Mouse (Mus musculus): ENCODE measurements around the gene Gsn. TPM values are rescaled to one million over a fixed set of nuclear protein-coding genes. Genes with fewer than 3 reads are reported as not detected.

The Gsn gene
- polyA plus RNA-seq, 1 experiment from 2014 or later = 18.9 TPM

- DNase-seq (no peak), ATAC-seq (ENCODE audit: low FRiP score, low TSS enrichment) (no peak)
- Histone ChIP-seq H3K4me2 (ENCODE audit: low read length) (no peak overlapping the region), H3K9me3 (ENCODE audit: control insufficient read depth, low read length) (no peaks in the 10 kb centered on the region), H3K4me3 (replicated peaks; ENCODE audit: low read depth, low read length) (no peak overlapping the region), H3K4me1 (ENCODE audit: control insufficient read depth, insufficient read depth, low read length) (no peaks in the 10 kb centered on the region), H3K27ac (replicated peaks; ENCODE audit: low read depth, low read length) (no peak overlapping the region), H3K27me3 (ENCODE audit: control insufficient read depth, insufficient read depth, low read length) (no peaks in the 10 kb centered on the region), H3K9ac (replicated peaks; ENCODE audit: low read length) (no peak overlapping the region), H3K36me3 (ENCODE audit: control insufficient read depth, insufficient read depth, low read length) (no peaks in the 10 kb centered on the region)
- WGBS = 86% methylated on average over 2 of the region's 2 CpGs
These were observed 89.8 kb downstream of the Gsn start for GRCm38 (mm10) chr2:35345984-35346383.

- Histone ChIP-seq H3K4me3 (replicated peaks; ENCODE audit: low read depth, low read length) (no peak overlapping the region), H3K27me3 (ENCODE audit: control insufficient read depth, insufficient read depth, low read length) (no peaks in the 10 kb centered on the region), H3K27ac (replicated peaks; ENCODE audit: low read depth, low read length) (no peak overlapping the region), H3K9me3 (ENCODE audit: control insufficient read depth, low read length) (no peaks in the 10 kb centered on the region), H3K9ac (replicated peaks; ENCODE audit: low read length) (no peak overlapping the region), H3K4me2 (ENCODE audit: low read length) (no peak overlapping the region), H3K36me3 (ENCODE audit: control insufficient read depth, insufficient read depth, low read length) (no peaks in the 10 kb centered on the region), H3K4me1 (ENCODE audit: control insufficient read depth, insufficient read depth, low read length) (no peaks in the 10 kb centered on the region)
- DNase-seq = peak; percentile 67
- WGBS = 60% methylated on average over 5 of the region's 5 CpGs
- no peak for ATAC-seq (ENCODE audit: low FRiP score, low TSS enrichment)
These were observed 93.0 kb downstream of the Gsn start for GRCm38 (mm10) chr2:35349184-35349583.

Other genes with a start within 250 kb of the Gsn start
- gene Hc, start 194.9 kb upstream of the Gsn start, polyA plus RNA-seq (2014; fragmentation: Nextera tagmentation; extraction: Ambion mirVana) = 0.15 and 0.41 TPM in 2 replicates
- gene AI182371, start 154.8 kb upstream of the Gsn start, polyA plus RNA-seq (2014; fragmentation: Nextera tagmentation; extraction: Ambion mirVana) = 0.36 and 0.39 TPM in 2 replicates
- 9.7 and 13.8 TPM in 2 replicates for gene Cntrl, start 146.9 kb upstream of the Gsn start, polyA plus RNA-seq (2014; fragmentation: Nextera tagmentation; extraction: Ambion mirVana)
- gene Rab14, start 55.3 kb upstream of the Gsn start, polyA plus RNA-seq (2014; fragmentation: Nextera tagmentation; extraction: Ambion mirVana) = 401 and 415 TPM in 2 replicates
- 7.2 and 11.2 TPM in 2 replicates for gene Stom, start 80.6 kb downstream of the Gsn start, polyA plus RNA-seq (2014; fragmentation: Nextera tagmentation; extraction: Ambion mirVana)
- gene 4930568D16Rik, start 111.3 kb downstream of the Gsn start, polyA plus RNA-seq (2014; fragmentation: Nextera tagmentation; extraction: Ambion mirVana) = not detected in 2 replicates
- not detected in 2 replicates for gene 4930402F06Rik, start 140.8 kb downstream of the Gsn start, polyA plus RNA-seq (2014; fragmentation: Nextera tagmentation; extraction: Ambion mirVana)
- gene Ggta1, start 206.9 kb downstream of the Gsn start, polyA plus RNA-seq (2014; fragmentation: Nextera tagmentation; extraction: Ambion mirVana) = 2.8 and 5.6 TPM in 2 replicates

Data from midbrain, embryonic 14.5 days (tissue).